ENCODE assay signal across 30 mouse cellular contexts in the genomic region with DNA sequence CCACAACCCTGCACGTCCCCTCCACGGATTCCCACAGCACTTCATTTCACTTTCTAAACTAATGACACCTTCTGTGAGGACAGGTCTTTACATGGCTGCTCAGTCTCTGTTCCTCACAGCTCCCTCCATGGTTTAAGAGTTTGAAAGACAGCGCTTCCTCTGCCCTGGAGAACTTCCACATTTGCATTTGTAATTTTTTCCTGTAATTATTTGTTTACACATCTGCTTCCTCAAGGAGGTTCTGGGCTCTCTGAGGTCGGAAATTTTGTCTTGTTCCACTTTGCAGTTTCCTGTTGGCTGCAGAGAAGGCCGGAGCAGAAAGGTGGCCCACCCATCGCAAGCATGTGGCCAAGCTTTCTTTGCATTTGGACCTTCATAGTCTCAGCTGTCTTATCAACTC.
A peak's percentile ranks its signal among the peaks of the same experiment; 100 is the strongest.
DNase-seq lines count a peak whose midpoint lies in the region; ATAC-seq and TF ChIP-seq lines count a peak whose summit lies in the region.
"Had no signal": no experiment of that assay in that cellular context is flagged by ENCODE, and none has a peak within 500 bp of the region (broad histone marks: within the 10 kb centered on the region; RNA-seq: fewer than 3 reads in every experiment).

No protein-coding gene starts in this region.

- TF ChIP-seq CTCF in cerebellum, adult 2 months (IDR thresholded peaks at IDR 0.05; ENCODE audit: borderline replicate concordance, insufficient read depth, low read depth, low read length) = no peak

- no peak for ATAC-seq in heart, embryonic 11.5 days (replicated peaks; ENCODE audit: insufficient number of reproducible peaks, low FRiP score, low TSS enrichment)
- ATAC-seq in midbrain, embryonic 11.5 days (ENCODE audit: low FRiP score) = no peak
- no peak for ATAC-seq in midbrain, embryonic 16.5 days
- no peak for ATAC-seq in kidney, embryonic 14.5 days (ENCODE audit: low FRiP score, low TSS enrichment)
- ATAC-seq in forebrain, embryonic 13.5 days = no peak
- ATAC-seq: forebrain, postnatal 0 days; hindbrain, postnatal 0 days; intestine, embryonic 15.5 days; Patski had no signal

- no peak overlapping the region for H3K4me3 ChIP-seq in heart, embryonic 11.5 days (ENCODE audit: low read depth, low read length)
- H3K4me3 ChIP-seq in midbrain, embryonic 11.5 days (ENCODE audit: low read depth, low read length) = no peak overlapping the region
- no peak overlapping the region for H3K4me3 ChIP-seq in midbrain, embryonic 16.5 days (ENCODE audit: low read depth, low read length)
- no peak overlapping the region for H3K4me3 ChIP-seq in cerebellum, adult 2 months (replicated peaks; ENCODE audit: insufficient read depth, low read depth, low read length)
- no peak overlapping the region for H3K4me3 ChIP-seq in kidney, embryonic 14.5 days (ENCODE audit: low read length)
- no peak overlapping the region for H3K4me3 ChIP-seq in forebrain, embryonic 13.5 days
- H3K4me3 ChIP-seq: erythroblast, embryonic 14.5 days; heart, embryonic 15.5 days; hindbrain, embryonic 12.5 days; intestine, embryonic 15.5 days; limb, embryonic 13.5 days; liver, embryonic 13.5 days; midbrain, embryonic 12.5 days had no signal

- H3K36me3 ChIP-seq in heart, embryonic 11.5 days (ENCODE audit: control insufficient read depth, insufficient read depth, low read length) = no peaks in the 10 kb centered on the region
- no peaks in the 10 kb centered on the region for H3K36me3 ChIP-seq in midbrain, embryonic 11.5 days (ENCODE audit: control insufficient read depth, insufficient read depth, low read length)
- H3K36me3 ChIP-seq in midbrain, embryonic 16.5 days (ENCODE audit: control insufficient read depth, insufficient read depth, low read length) = no peaks in the 10 kb centered on the region
- H3K36me3 ChIP-seq in kidney, embryonic 14.5 days (ENCODE audit: control insufficient read depth, insufficient read depth, low read length) = no peaks in the 10 kb centered on the region
- H3K36me3 ChIP-seq in forebrain, embryonic 13.5 days (ENCODE audit: poor library complexity, severe bottlenecking) = no peaks in the 10 kb centered on the region
- H3K36me3 ChIP-seq: heart, embryonic 15.5 days; hindbrain, embryonic 12.5 days; intestine, embryonic 15.5 days; limb, embryonic 13.5 days; liver, embryonic 13.5 days; midbrain, embryonic 12.5 days had no signal

- no peak overlapping the region for H3K4me2 ChIP-seq in heart, embryonic 11.5 days
- no peak overlapping the region for H3K4me2 ChIP-seq in midbrain, embryonic 11.5 days
- H3K4me2 ChIP-seq in midbrain, embryonic 16.5 days (ENCODE audit: low read length) = no peak overlapping the region
- H3K4me2 ChIP-seq in kidney, embryonic 14.5 days (replicated peaks; ENCODE audit: low read depth, low read length) = no peak overlapping the region
- no peak overlapping the region for H3K4me2 ChIP-seq in forebrain, embryonic 13.5 days
- H3K4me2 ChIP-seq: heart, embryonic 15.5 days; hindbrain, embryonic 12.5 days; intestine, embryonic 15.5 days; limb, embryonic 13.5 days; liver, embryonic 13.5 days; midbrain, embryonic 12.5 days had no signal

- H3K27ac ChIP-seq in heart, embryonic 11.5 days (ENCODE audit: low read depth, low read length) = no peak overlapping the region
- no peak overlapping the region for H3K27ac ChIP-seq in midbrain, embryonic 11.5 days (ENCODE audit: low read depth, low read length)
- H3K27ac ChIP-seq in midbrain, embryonic 16.5 days (ENCODE audit: low read length) = no peak overlapping the region
- H3K27ac ChIP-seq in cerebellum, adult 2 months (ENCODE audit: insufficient read depth, low read length) = no peak overlapping the region
- no peak overlapping the region for H3K27ac ChIP-seq in kidney, embryonic 14.5 days (ENCODE audit: low read depth, low read length)
- H3K27ac ChIP-seq in forebrain, embryonic 13.5 days = no peak overlapping the region
- H3K27ac ChIP-seq: heart, embryonic 15.5 days; hindbrain, embryonic 12.5 days; hindbrain, postnatal 0 days; intestine, embryonic 15.5 days; kidney, postnatal 0 days; limb, embryonic 13.5 days; liver, embryonic 13.5 days; midbrain, embryonic 12.5 days had no signal

- H3K4me1 ChIP-seq in heart, embryonic 11.5 days (ENCODE audit: control insufficient read depth, insufficient read depth, low read length) = no peaks in the 10 kb centered on the region
- no peaks in the 10 kb centered on the region for H3K4me1 ChIP-seq in midbrain, embryonic 11.5 days (ENCODE audit: control insufficient read depth, insufficient read depth, low read length)
- no peaks in the 10 kb centered on the region for H3K4me1 ChIP-seq in midbrain, embryonic 16.5 days (ENCODE audit: control insufficient read depth, insufficient read depth, low read length)
- H3K4me1 ChIP-seq in cerebellum, adult 2 months (ENCODE audit: control insufficient read depth, insufficient read depth, low read length) = no peaks in the 10 kb centered on the region
- H3K4me1 ChIP-seq in kidney, embryonic 14.5 days (ENCODE audit: control insufficient read depth, insufficient read depth, low read length) = no peaks in the 10 kb centered on the region
- H3K4me1 ChIP-seq in forebrain, embryonic 13.5 days = no peaks in the 10 kb centered on the region
- H3K4me1 ChIP-seq: heart, embryonic 15.5 days; hindbrain, embryonic 12.5 days; intestine, embryonic 15.5 days; limb, embryonic 13.5 days; liver, embryonic 13.5 days; midbrain, embryonic 12.5 days had no signal

- DNase-seq in heart, adult 11 months = peak; percentile 91
- DNase-seq in midbrain, embryonic 11.5 days (ENCODE audit: low spot score, missing footprints) = peak; percentile 65
- DNase-seq in lung, postnatal 25 days (ENCODE audit: low spot score) = peak; percentile 34
- DNase-seq in cerebellum, adult 2 months = no peak
- DNase-seq: adrenal gland, postnatal 14 days; cerebellum, adult 11-12 months; cerebellum, postnatal 10 days; forebrain, postnatal 0 days; gastrocnemius, postnatal 14 days; kidney, adult 2 months; kidney, postnatal 4 days; liver, embryonic 13.5 days; retina, postnatal 1 day; right cerebral cortex, postnatal 14 days; spleen, adult 18-20 months; thymus, adult 2 months; thymus, postnatal 36 days had no signal

- no peak for TF ChIP-seq POLR2A in cerebellum, adult 2 months (IDR thresholded peaks at IDR 0.05; ENCODE audit: borderline replicate concordance, insufficient read depth, low read length)

- no peaks in the 10 kb centered on the region for H3K9me3 ChIP-seq in heart, embryonic 11.5 days (replicated peaks; ENCODE audit: control insufficient read depth, low read length)
- no peaks in the 10 kb centered on the region for H3K9me3 ChIP-seq in midbrain, embryonic 11.5 days (ENCODE audit: control insufficient read depth, low read length)
- no peaks in the 10 kb centered on the region for H3K9me3 ChIP-seq in midbrain, embryonic 16.5 days (replicated peaks; ENCODE audit: control insufficient read depth, low read length, poor library complexity, severe bottlenecking)
- no peaks in the 10 kb centered on the region for H3K9me3 ChIP-seq in kidney, embryonic 14.5 days (ENCODE audit: control insufficient read depth, low read length)
- H3K9me3 ChIP-seq in forebrain, embryonic 13.5 days (replicated peaks) = no peaks in the 10 kb centered on the region
- H3K9me3 ChIP-seq: heart, embryonic 15.5 days; hindbrain, embryonic 12.5 days; intestine, embryonic 15.5 days; limb, embryonic 13.5 days; liver, embryonic 13.5 days; midbrain, embryonic 12.5 days had no signal

- H3K27me3 ChIP-seq in heart, embryonic 11.5 days (ENCODE audit: control insufficient read depth, insufficient read depth, low read length) = no peaks in the 10 kb centered on the region
- no peaks in the 10 kb centered on the region for H3K27me3 ChIP-seq in midbrain, embryonic 11.5 days (ENCODE audit: control insufficient read depth, insufficient read depth, low read length)
- no peaks in the 10 kb centered on the region for H3K27me3 ChIP-seq in midbrain, embryonic 16.5 days (ENCODE audit: control insufficient read depth, insufficient read depth, low read depth, low read length)
- no peaks in the 10 kb centered on the region for H3K27me3 ChIP-seq in cerebellum, adult 2 months (ENCODE audit: control insufficient read depth, insufficient read depth, low read length)
- no peaks in the 10 kb centered on the region for H3K27me3 ChIP-seq in kidney, embryonic 14.5 days (ENCODE audit: control insufficient read depth, insufficient read depth, low read length)
- no peaks in the 10 kb centered on the region for H3K27me3 ChIP-seq in forebrain, embryonic 13.5 days
- H3K27me3 ChIP-seq: heart, embryonic 15.5 days; hindbrain, embryonic 12.5 days; intestine, embryonic 15.5 days; limb, embryonic 13.5 days; liver, embryonic 13.5 days; midbrain, embryonic 12.5 days; Patski had no signal

- no peak overlapping the region for H3K9ac ChIP-seq in heart, embryonic 11.5 days (ENCODE audit: low read depth, low read length)
- no peak overlapping the region for H3K9ac ChIP-seq in midbrain, embryonic 11.5 days (ENCODE audit: low read length)
- no peak overlapping the region for H3K9ac ChIP-seq in midbrain, embryonic 16.5 days (ENCODE audit: low read depth, low read length)
- H3K9ac ChIP-seq in kidney, embryonic 14.5 days (ENCODE audit: low read depth, low read length) = no peak overlapping the region
- H3K9ac ChIP-seq in forebrain, embryonic 13.5 days = no peak overlapping the region
- H3K9ac ChIP-seq: forebrain, postnatal 0 days; heart, embryonic 15.5 days; hindbrain, embryonic 12.5 days; intestine, embryonic 15.5 days; limb, embryonic 13.5 days; liver, embryonic 13.5 days; midbrain, embryonic 12.5 days had no signal

- 67% methylated on average over 6 of the region's 6 CpGs for WGBS in heart, embryonic 11.5 days (ENCODE audit: insufficient replicate concordance)
- 82% methylated on average over 6 of the region's 6 CpGs for WGBS in midbrain, embryonic 11.5 days
- 80% methylated on average over 6 of the region's 6 CpGs for WGBS in midbrain, embryonic 16.5 days
- WGBS in cerebellum, adult 2 months = 85% methylated on average over 6 of the region's 6 CpGs
- 78% methylated on average over 6 of the region's 6 CpGs for WGBS in kidney, embryonic 14.5 days
- 83% methylated on average over 6 of the region's 6 CpGs for WGBS in forebrain, embryonic 13.5 days

Comparison
In these comparisons a context has a peak if more than half of its experiments do, and no peak if none do; other contexts are left out.
1. DNase-seq: peak in heart, adult 11 months (single experiment), midbrain, embryonic 11.5 days (single experiment) and lung, postnatal 25 days (single experiment); none in cerebellum, adult 2 months (0 of 2).